Mouse (Mus musculus): ENCODE results near the gene Cldn18. TPM values are rescaled to one million over a fixed set of nuclear protein-coding genes. Genes with fewer than 3 reads are reported as not detected.

Gene Cldn18
- polyA plus RNA-seq, 1 experiment from 2014 or later: not detected

GRCm38 (mm10) chr9:99707425-99708126 lies 9.5 kb downstream of the Cldn18 start:
- Histone ChIP-seq H3K27me3 (no peaks in the 10 kb centered on the region), H3K36me3 (no peaks in the 10 kb centered on the region), H3K4me3 (no peak overlapping the region), H3K9me3 (replicated peaks) (no peaks in the 10 kb centered on the region), H3K9ac (no peak overlapping the region), H3K4me1 (no peaks in the 10 kb centered on the region), H3K27ac (no peak overlapping the region), H3K4me2 (replicated peaks) (no peak overlapping the region)
- WGBS: 68% methylated on average over 11 of the region's 11 CpGs
- no peak for ATAC-seq (ENCODE audit: low FRiP score)

DNA sequence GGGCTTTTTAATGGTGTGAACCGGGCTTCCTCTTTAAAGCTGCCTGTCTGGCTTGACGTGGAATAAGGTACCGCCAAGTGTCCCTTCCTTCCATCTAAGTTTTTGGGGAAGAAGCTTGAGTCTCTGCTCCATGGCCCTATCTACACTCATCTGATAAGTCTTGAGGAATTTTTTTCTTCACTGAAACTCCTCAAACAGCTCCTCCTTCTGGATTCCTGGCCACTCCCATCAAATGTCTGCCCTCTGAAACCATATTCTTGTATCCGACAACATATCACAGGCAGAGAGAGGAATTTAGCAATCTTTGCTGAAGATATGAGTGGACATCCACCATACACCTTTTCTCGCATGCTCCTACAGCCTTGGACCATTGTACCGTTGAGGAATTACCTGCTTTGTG lies 10.8 kb downstream of the Cldn18 start:
- ATAC-seq (ENCODE audit: low FRiP score): no peak
- H3K9ac ChIP-seq: no peak overlapping the region
- 94% methylated on average over 6 of the region's 6 CpGs for WGBS
- no peaks in the 10 kb centered on the region for H3K4me1 ChIP-seq
- no peak overlapping the region for H3K27ac ChIP-seq
- no peaks in the 10 kb centered on the region for H3K36me3 ChIP-seq
- H3K9me3 ChIP-seq (replicated peaks): no peaks in the 10 kb centered on the region
- H3K27me3 ChIP-seq: no peaks in the 10 kb centered on the region
- H3K4me3 ChIP-seq: no peak overlapping the region
- no peak overlapping the region for H3K4me2 ChIP-seq (replicated peaks)

DNA sequence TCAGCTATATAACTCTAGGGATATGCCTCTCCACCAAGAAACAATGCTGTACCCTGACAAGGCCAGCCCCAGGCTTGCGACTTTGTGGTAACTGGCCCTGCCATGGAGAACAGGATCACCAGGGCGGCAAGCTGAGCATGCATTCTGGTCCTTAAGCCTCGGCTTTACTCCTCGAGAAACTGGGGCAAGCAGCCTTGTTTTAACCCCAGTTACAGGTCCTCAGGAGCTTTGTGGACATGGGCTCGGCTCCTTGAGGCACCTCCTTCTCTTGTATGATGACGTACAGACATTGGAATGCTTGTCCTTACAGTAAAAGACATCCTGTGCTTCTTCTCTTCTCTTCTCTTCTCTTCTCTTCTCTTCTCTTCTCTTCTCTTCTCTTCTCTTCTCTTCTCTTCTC lies 13.4 kb downstream of the Cldn18 start:
- no peaks in the 10 kb centered on the region for H3K4me1 ChIP-seq
- ATAC-seq (ENCODE audit: low FRiP score): no peak
- WGBS: 79% methylated on average over 6 of the region's 6 CpGs

GRCm38 (mm10) chr9:99702215-99702614 lies 14.9 kb downstream of the Cldn18 start:
- no peak overlapping the region for H3K4me2 ChIP-seq (replicated peaks)
- H3K4me1 ChIP-seq: no peaks in the 10 kb centered on the region
- H3K4me3 ChIP-seq: no peak overlapping the region
- no peaks in the 10 kb centered on the region for H3K36me3 ChIP-seq
- WGBS: 90% methylated on average over 6 of the region's 6 CpGs
- no peak overlapping the region for H3K9ac ChIP-seq
- no peaks in the 10 kb centered on the region for H3K9me3 ChIP-seq (replicated peaks)
- H3K27me3 ChIP-seq: no peaks in the 10 kb centered on the region
- no peak for ATAC-seq (ENCODE audit: low FRiP score)
- H3K27ac ChIP-seq: no peak overlapping the region

More for the DNA sequence above, 13.4 kb downstream of the Cldn18 start:
- Histone ChIP-seq H3K36me3 (no peaks in the 10 kb centered on the region), H3K27me3 (no peaks in the 10 kb centered on the region), H3K9me3 (replicated peaks) (no peaks in the 10 kb centered on the region), H3K4me3 (no peak overlapping the region), H3K4me2 (replicated peaks) (no peak overlapping the region), H3K9ac (no peak overlapping the region), H3K27ac (no peak overlapping the region)

DNA sequence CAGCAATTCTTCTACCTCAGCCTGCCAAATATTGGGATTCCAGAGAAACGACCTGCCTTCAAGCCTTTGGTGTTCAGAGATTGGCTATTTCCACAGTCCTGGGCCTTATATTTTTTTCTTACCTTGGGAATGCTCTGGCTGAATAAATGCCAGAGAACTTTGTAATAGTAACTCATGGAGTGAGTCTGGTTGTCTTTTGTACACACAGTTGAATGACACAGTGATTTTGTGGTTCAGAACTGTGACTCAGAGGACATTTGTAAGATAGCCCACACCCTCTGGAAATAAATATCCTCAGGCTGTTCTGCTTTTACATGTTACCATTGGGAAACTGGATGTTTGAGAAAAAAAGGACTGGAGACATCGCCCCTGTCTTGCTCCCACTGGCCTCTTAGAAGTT lies 15.9 kb downstream of the Cldn18 start:
- Histone ChIP-seq H3K27me3 (no peaks in the 10 kb centered on the region), H3K9me3 (replicated peaks) (no peaks in the 10 kb centered on the region), H3K27ac (no peak overlapping the region), H3K36me3 (no peaks in the 10 kb centered on the region), H3K9ac (no peak overlapping the region), H3K4me1 (no peaks in the 10 kb centered on the region), H3K4me2 (replicated peaks) (no peak overlapping the region), H3K4me3 (no peak overlapping the region)
- WGBS: 82% methylated on average over 2 of the region's 2 CpGs
- ATAC-seq (ENCODE audit: low FRiP score): no peak

GRCm38 (mm10) chr9:99699752-99700389 lies 17.2 kb downstream of the Cldn18 start:
- H3K4me2 ChIP-seq (replicated peaks): no peak overlapping the region
- WGBS: 90% methylated on average over 2 of the region's 2 CpGs

DNA sequence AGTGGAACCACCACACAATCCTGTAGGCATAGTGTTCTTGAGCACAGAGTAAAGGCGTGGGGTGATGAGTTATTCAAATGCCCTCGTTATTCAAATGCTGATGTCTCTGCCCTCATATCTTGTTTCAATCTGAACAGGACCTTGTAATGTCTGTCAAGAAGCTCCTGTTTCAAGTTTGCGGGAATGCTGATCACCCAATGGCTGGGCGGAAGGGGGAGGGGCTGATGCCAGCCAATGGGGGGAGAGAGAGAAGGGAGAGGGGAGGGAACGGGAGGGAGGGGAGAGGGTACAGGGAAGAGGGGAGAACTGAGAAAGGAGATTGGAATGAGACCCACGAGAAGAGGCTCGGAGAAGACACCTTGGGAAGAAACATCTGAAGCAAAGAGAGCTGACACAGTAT lies 22.1 kb downstream of the Cldn18 start:
- Histone ChIP-seq H3K27ac (no peak overlapping the region), H3K36me3 (no peaks in the 10 kb centered on the region), H3K9ac (no peak overlapping the region), H3K4me2 (replicated peaks) (no peak overlapping the region), H3K4me3 (no peak overlapping the region), H3K9me3 (replicated peaks) (no peaks in the 10 kb centered on the region), H3K4me1 (no peaks in the 10 kb centered on the region), H3K27me3 (no peaks in the 10 kb centered on the region)
- ATAC-seq (ENCODE audit: low FRiP score): no peak
- 62% methylated on average over 7 of the region's 7 CpGs for WGBS

More at GRCm38 (mm10) chr9:99699752-99700389, 17.2 kb downstream of the Cldn18 start:
- Histone ChIP-seq H3K4me1 (no peaks in the 10 kb centered on the region), H3K4me3 (no peak overlapping the region), H3K9me3 (replicated peaks) (no peaks in the 10 kb centered on the region), H3K9ac (no peak overlapping the region), H3K27ac (no peak overlapping the region), H3K27me3 (no peaks in the 10 kb centered on the region), H3K36me3 (no peaks in the 10 kb centered on the region)
- no peak for ATAC-seq (ENCODE audit: low FRiP score)

DNA sequence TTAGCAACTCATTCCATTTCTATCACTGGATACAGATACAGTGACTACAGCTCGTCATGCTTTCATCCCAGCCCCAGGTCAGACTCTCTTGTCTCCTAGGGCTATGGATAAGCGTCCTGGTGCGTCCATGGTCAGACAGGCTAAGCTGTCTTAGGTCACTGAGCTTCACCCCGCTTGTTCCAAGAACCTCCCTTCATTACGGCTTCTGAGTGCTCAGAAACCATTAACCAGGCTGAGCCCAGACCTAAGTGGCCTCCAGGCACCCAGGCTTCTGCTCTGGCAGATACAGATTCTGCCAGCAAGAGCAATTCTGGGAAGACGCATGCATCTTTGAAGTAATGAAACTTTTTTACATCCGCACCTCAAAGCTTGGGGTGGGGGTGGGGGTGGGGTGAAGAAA lies 26.7 kb downstream of the Cldn18 start:
- H3K27ac ChIP-seq: no peak overlapping the region
- no peak overlapping the region for H3K9ac ChIP-seq
- H3K9me3 ChIP-seq (replicated peaks): no peaks in the 10 kb centered on the region
- no peak overlapping the region for H3K4me3 ChIP-seq
- WGBS: 90% methylated on average over 7 of the region's 7 CpGs
- H3K27me3 ChIP-seq: no peaks in the 10 kb centered on the region
- H3K36me3 ChIP-seq: no peaks in the 10 kb centered on the region
- ATAC-seq (ENCODE audit: low FRiP score): no peak
- no peak overlapping the region for H3K4me2 ChIP-seq (replicated peaks)
- H3K4me1 ChIP-seq: no peaks in the 10 kb centered on the region

GRCm38 (mm10) chr9:99689796-99690195 lies 27.3 kb downstream of the Cldn18 start:
- Histone ChIP-seq H3K36me3 (no peaks in the 10 kb centered on the region), H3K4me3 (no peak overlapping the region)
- WGBS: 95% methylated on average over 5 of the region's 5 CpGs

DNA sequence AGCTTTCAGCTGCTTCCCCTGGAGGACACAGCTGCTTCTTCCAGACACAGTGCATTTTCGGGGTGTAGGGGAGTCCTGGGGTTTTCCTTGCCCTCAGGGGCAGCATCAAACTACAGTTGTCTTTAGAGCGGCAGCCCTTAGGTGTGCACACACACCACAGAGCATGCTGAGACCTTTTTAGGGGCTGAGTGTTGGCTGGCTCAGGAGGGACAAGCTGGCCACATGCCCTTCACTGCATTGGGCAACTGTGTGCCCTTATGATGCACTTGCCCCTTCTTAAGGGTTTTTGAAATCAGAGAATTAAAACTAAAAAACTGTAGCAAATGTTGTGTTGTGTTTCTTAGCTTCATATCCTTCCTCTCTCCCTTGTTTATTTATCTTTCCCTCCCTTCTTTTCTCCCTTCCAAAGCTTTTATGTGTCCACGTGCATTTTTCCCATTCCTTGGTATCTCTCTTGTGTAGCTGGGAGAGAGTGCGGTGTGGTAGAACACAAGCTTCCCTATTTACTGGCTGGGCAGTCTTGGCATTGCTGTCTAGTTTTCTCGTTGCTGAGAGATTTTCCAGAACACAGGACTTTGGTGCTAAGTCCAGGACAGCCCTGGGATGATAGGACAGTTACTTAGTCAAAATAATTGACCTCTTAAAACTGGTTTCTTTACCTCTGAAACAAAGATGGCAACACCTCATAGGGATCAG lies 31.4 kb downstream of the Cldn18 start:
- H3K27ac ChIP-seq: no peak overlapping the region
- H3K9me3 ChIP-seq (replicated peaks): no peaks in the 10 kb centered on the region
- H3K9ac ChIP-seq: no peak overlapping the region
- no peak overlapping the region for H3K4me3 ChIP-seq
- no peak for ATAC-seq (ENCODE audit: low FRiP score)
- WGBS: 70% methylated on average over 5 of the region's 5 CpGs
- H3K27me3 ChIP-seq: no peaks in the 10 kb centered on the region
- H3K4me2 ChIP-seq (replicated peaks): no peak overlapping the region
- no peaks in the 10 kb centered on the region for H3K4me1 ChIP-seq
- no peaks in the 10 kb centered on the region for H3K36me3 ChIP-seq

More at GRCm38 (mm10) chr9:99689796-99690195, 27.3 kb downstream of the Cldn18 start:
- H3K9me3 ChIP-seq (replicated peaks): no peaks in the 10 kb centered on the region
- ATAC-seq (ENCODE audit: low FRiP score): no peak
- H3K27me3 ChIP-seq: no peaks in the 10 kb centered on the region
- H3K9ac ChIP-seq: no peak overlapping the region
- no peak overlapping the region for H3K4me2 ChIP-seq (replicated peaks)
- H3K4me1 ChIP-seq: no peaks in the 10 kb centered on the region
- H3K27ac ChIP-seq: no peak overlapping the region

GRCm38 (mm10) chr9:99685061-99685521 lies 32.0 kb downstream of the Cldn18 start:
- Histone ChIP-seq H3K4me1 (no peaks in the 10 kb centered on the region), H3K27me3 (no peaks in the 10 kb centered on the region), H3K9me3 (replicated peaks) (no peaks in the 10 kb centered on the region), H3K9ac (no peak overlapping the region), H3K27ac (no peak overlapping the region), H3K36me3 (no peaks in the 10 kb centered on the region), H3K4me3 (no peak overlapping the region), H3K4me2 (replicated peaks) (no peak overlapping the region)
- 73% methylated on average over 5 of the region's 5 CpGs for WGBS
- ATAC-seq (ENCODE audit: low FRiP score): no peak

GRCm38 (mm10) chr9:99681980-99682570 lies 35.0 kb downstream of the Cldn18 start:
- ATAC-seq (ENCODE audit: low FRiP score): no peak
- WGBS: 86% methylated on average over 21 of the region's 21 CpGs
- Histone ChIP-seq H3K4me2 (replicated peaks) (no peak overlapping the region), H3K27me3 (no peaks in the 10 kb centered on the region), H3K9me3 (replicated peaks) (no peaks in the 10 kb centered on the region), H3K4me3 (no peak overlapping the region), H3K36me3 (no peaks in the 10 kb centered on the region), H3K4me1 (no peaks in the 10 kb centered on the region), H3K9ac (no peak overlapping the region), H3K27ac (no peak overlapping the region)

Measured in hindbrain, embryonic 12.5 days (tissue).